In the genomic region with DNA sequence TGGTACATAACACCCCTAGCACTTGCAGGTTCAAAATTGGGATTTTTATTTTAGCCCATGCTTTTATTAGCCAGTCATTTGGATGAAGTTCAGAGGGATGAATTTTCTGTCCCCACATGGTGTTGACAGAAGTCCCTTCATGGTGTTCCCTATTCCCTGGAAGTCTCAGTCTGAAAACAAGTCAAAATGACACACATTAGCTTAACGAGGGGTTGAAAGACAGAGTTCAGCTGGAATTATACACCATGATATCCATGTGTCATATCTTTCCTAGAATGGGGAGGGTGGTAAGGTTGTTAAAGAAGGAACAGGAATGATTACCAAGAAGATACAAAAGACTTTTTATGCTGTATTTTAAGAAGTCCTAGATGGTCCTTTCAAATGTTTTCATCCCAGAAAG, we compare ENCODE assay signal across 28 mouse cellular contexts.
DNase-seq lines count a peak whose midpoint lies in the region; ATAC-seq and TF ChIP-seq lines count a peak whose summit lies in the region.
"Had no signal": no experiment of that assay in that cellular context is flagged by ENCODE, and none has a peak within 500 bp of the region (broad histone marks: within the 10 kb centered on the region; RNA-seq: fewer than 3 reads in every experiment).

No protein-coding gene starts in this region.

- TF ChIP-seq EP300 in lung, postnatal 0 days (IDR thresholded peaks at IDR 0.05) = no peak

- TF ChIP-seq CTCF in lung, embryonic 14.5 days (IDR thresholded peaks at IDR 0.05; ENCODE audit: low read depth) = no peak
- no peak for TF ChIP-seq CTCF in lung, postnatal 0 days (IDR thresholded peaks at IDR 0.05)
- no peak for TF ChIP-seq CTCF in lung, adult 2 months (IDR thresholded peaks at IDR 0.05; ENCODE audit: insufficient read depth, low read length)

- ATAC-seq in lung, embryonic 14.5 days (ENCODE audit: insufficient read depth) = no peak
- 0 out of 2 replicates have a peak, but pooled peaks have one; percentile 35 for ATAC-seq in lung, postnatal 0 days
- ATAC-seq: activated CD4-positive, CD25-positive, alpha-beta regulatory T cell, adult 4 months; CD4-positive, CD25-positive, alpha-beta regulatory T cell, adult 4 months; forebrain, embryonic 14.5 days; Patski had no signal

- no peak overlapping the region for H3K4me3 ChIP-seq in lung, embryonic 14.5 days (ENCODE audit: low read depth, low read length)
- no peak overlapping the region for H3K4me3 ChIP-seq in lung, postnatal 0 days (ENCODE audit: low read depth, low read length)
- no peak overlapping the region for H3K4me3 ChIP-seq in lung, adult 2 months (replicated peaks; ENCODE audit: extremely low read depth, low read depth, low read length)
- H3K4me3 ChIP-seq: embryonic facial prominence, embryonic 13.5 days; embryonic facial prominence, embryonic 15.5 days; erythroblast, embryonic 14.5 days; forebrain, embryonic 10.5 days; forebrain, embryonic 12.5 days had no signal

- no peak overlapping the region for H3K4me2 ChIP-seq in lung, embryonic 14.5 days
- no peak overlapping the region for H3K4me2 ChIP-seq in lung, postnatal 0 days (replicated peaks; ENCODE audit: low read depth, low read length)
- H3K4me2 ChIP-seq: embryonic facial prominence, embryonic 13.5 days; embryonic facial prominence, embryonic 15.5 days; forebrain, embryonic 12.5 days had no signal

- no peaks in the 10 kb centered on the region for H3K27me3 ChIP-seq in lung, embryonic 14.5 days (ENCODE audit: insufficient read depth, low read length)
- H3K27me3 ChIP-seq in lung, postnatal 0 days (replicated peaks; ENCODE audit: insufficient read depth, low read length) = no peaks in the 10 kb centered on the region
- H3K27me3 ChIP-seq: CH12.LX; embryonic facial prominence, embryonic 13.5 days; embryonic facial prominence, embryonic 15.5 days; forebrain, embryonic 12.5 days; Patski had no signal

- no peaks in the 10 kb centered on the region for H3K4me1 ChIP-seq in lung, embryonic 14.5 days (ENCODE audit: insufficient read depth)
- no peaks in the 10 kb centered on the region for H3K4me1 ChIP-seq in lung, postnatal 0 days (ENCODE audit: insufficient read depth, low read depth, low read length)
- H3K4me1 ChIP-seq in lung, adult 2 months (ENCODE audit: control insufficient read depth, insufficient read depth, low read length) = no peaks in the 10 kb centered on the region
- H3K4me1 ChIP-seq: embryonic facial prominence, embryonic 13.5 days; embryonic facial prominence, embryonic 15.5 days; forebrain, embryonic 10.5 days; forebrain, embryonic 12.5 days had no signal

- no peaks in the 10 kb centered on the region for H3K36me3 ChIP-seq in lung, embryonic 14.5 days (ENCODE audit: insufficient read depth)
- no peaks in the 10 kb centered on the region for H3K36me3 ChIP-seq in lung, postnatal 0 days (ENCODE audit: insufficient read depth, low read length)
- H3K36me3 ChIP-seq: embryonic facial prominence, embryonic 13.5 days; embryonic facial prominence, embryonic 15.5 days; forebrain, embryonic 10.5 days; forebrain, embryonic 12.5 days; G1E had no signal

- WGBS in lung, embryonic 14.5 days = 54% methylated on average over 1 of the region's 1 CpGs
- WGBS in lung, postnatal 0 days = 62% methylated on average over 1 of the region's 1 CpGs
- whole genome bisulfite sequencing in lung, adult 2 months = 62% methylated on average over 1 of the region's 1 CpGs

- no peak overlapping the region for H3K9ac ChIP-seq in lung, embryonic 14.5 days
- H3K9ac ChIP-seq in lung, postnatal 0 days (replicated peaks; ENCODE audit: low read depth) = no peak overlapping the region
- H3K9ac ChIP-seq: embryonic facial prominence, embryonic 13.5 days; embryonic facial prominence, embryonic 15.5 days; forebrain, embryonic 12.5 days had no signal

- no peak for TF ChIP-seq POLR2A in lung, adult 2 months (IDR thresholded peaks at IDR 0.05; ENCODE audit: borderline replicate concordance, extremely low read depth, low read depth, low read length)

- DNase-seq in lung, embryonic 14.5 days = peak; percentile 56
- no peak for DNase-seq in lung, adult 18-20 months
- peak; percentile 19 for DNase-seq in lung, postnatal 0 days (ENCODE audit: low spot score)
- DNase-seq in lung, adult 2 months = no peak
- DNase-seq in lung, postnatal 25 days (ENCODE audit: low spot score) = peak; percentile 9
- no peak for DNase-seq in urinary bladder, adult 18-20 months (ENCODE audit: low spot score in 2 of 2)
- no peak for DNase-seq in adrenal gland, postnatal 25 days
- DNase-seq: adrenal gland, adult 8-10 months; adrenal gland, postnatal 14 days; B cell, adult 2 months; cerebellum, adult 11 months; cerebellum, adult 18-20 months; cerebellum, adult 8-10 months; cerebellum, adult 9-11 months; cerebellum, postnatal 14 days; cerebellum, postnatal 36 days; embryo, embryonic 11 days had no signal

- H3K27ac ChIP-seq in lung, embryonic 14.5 days (ENCODE audit: low read depth) = no peak overlapping the region
- H3K27ac ChIP-seq in lung, postnatal 0 days (ENCODE audit: low read length) = no peak overlapping the region
- H3K27ac ChIP-seq: embryonic facial prominence, embryonic 13.5 days; embryonic facial prominence, embryonic 15.5 days; forebrain, embryonic 10.5 days; forebrain, embryonic 12.5 days had no signal

- H3K9me3 ChIP-seq in lung, embryonic 14.5 days (ENCODE audit: low read depth, low read length) = no peaks in the 10 kb centered on the region
- no peaks in the 10 kb centered on the region for H3K9me3 ChIP-seq in lung, postnatal 0 days (ENCODE audit: low read length)
- H3K9me3 ChIP-seq: embryonic facial prominence, embryonic 13.5 days; embryonic facial prominence, embryonic 15.5 days; forebrain, embryonic 10.5 days; forebrain, embryonic 12.5 days had no signal

Comparison
In these comparisons a context has a peak if more than half of its experiments do, and no peak if none do; other contexts are left out.
1. DNase-seq: peak in lung, embryonic 14.5 days (single experiment), lung, postnatal 0 days (single experiment) and lung, postnatal 25 days (single experiment); none in lung, adult 18-20 months (0 of 2), lung, adult 2 months (single experiment), urinary bladder, adult 18-20 months (0 of 2) and adrenal gland, postnatal 25 days (single experiment).